Mouse (Mus musculus) lung, postnatal 0 days (tissue): Measurements from ENCODE around the gene C8a.

Experiments
- CTCF ChIP-seq: IDR thresholded peaks from 2 replicates; pipeline ENCODE4 v1.5.1; 2016; ENCODE audit warnings: antibody characterized with exemption, mild to moderate bottlenecking
- EP300 ChIP-seq: IDR thresholded peaks from 2 replicates; pipeline ENCODE4 v1.6.1; 2016; ENCODE audit warnings: antibody characterized with exemption, mild to moderate bottlenecking, control low read depth

- no peak for TF ChIP-seq EP300
- no peak for TF ChIP-seq CTCF
Observed at GRCm38 (mm10) chr4:104824381-104825077, 51.7 kb downstream of the C8a start.
